Mouse (Mus musculus): ENCODE data around the gene Gnat1. TPM values are rescaled to one million over a fixed set of nuclear protein-coding genes. Genes with fewer than 3 reads are reported as not detected.

Gnat1 gene
- polyA plus RNA-seq, 1 experiment from 2014 or later: 1.3 TPM

GRCm38 (mm10) chr9:107633661-107634405 is 45.7 kb downstream of the Gnat1 start:
- Histone ChIP-seq H3K4me2 (replicated peaks) (peak overlapping the region; percentile 98), H3K27ac (peak overlapping the region; percentile 93), H3K9ac (peak overlapping the region; percentile 82), H3K4me1 (replicated peaks; ENCODE audit: control insufficient read depth, insufficient read depth, low read length) (peaks cover 59% of the 10 kb centered on the region), H3K4me3 (replicated peaks; ENCODE audit: low read length) (peak overlapping the region; percentile 69), H3K9me3 (ENCODE audit: control insufficient read depth, low read length) (no peaks in the 10 kb centered on the region), H3K36me3 (replicated peaks; ENCODE audit: control insufficient read depth, insufficient read depth) (no peaks in the 10 kb centered on the region), H3K27me3 (ENCODE audit: control insufficient read depth, insufficient read depth, low read length) (no peaks in the 10 kb centered on the region)
- no peak for ATAC-seq (ENCODE audit: low FRiP score)
- DNase-seq (ENCODE audit: low spot score): no peak
- WGBS: 0% methylated on average over 15 of the region's 15 CpGs

- H3K27me3 ChIP-seq (ENCODE audit: control insufficient read depth, insufficient read depth, low read length): no peaks in the 10 kb centered on the region
- peak overlapping the region; percentile 69 for H3K4me3 ChIP-seq (replicated peaks; ENCODE audit: low read length)
- peak overlapping the region; percentile 82 for H3K9ac ChIP-seq
- DNase-seq (ENCODE audit: low spot score) (peak; percentile 61), ATAC-seq (ENCODE audit: low FRiP score) (0 out of 2 replicates have a peak, but pooled peaks have one; percentile 4)
- peaks cover 66% of the 10 kb centered on the region for H3K4me1 ChIP-seq (replicated peaks; ENCODE audit: control insufficient read depth, insufficient read depth, low read length)
- H3K27ac ChIP-seq: peak overlapping the region; percentile 93
- no peaks in the 10 kb centered on the region for H3K36me3 ChIP-seq (replicated peaks; ENCODE audit: control insufficient read depth, insufficient read depth)
- H3K4me2 ChIP-seq (replicated peaks): peak overlapping the region; percentile 98
- H3K9me3 ChIP-seq (ENCODE audit: control insufficient read depth, low read length): no peaks in the 10 kb centered on the region
- under 1% methylated on average over 31 of the region's 33 CpGs for WGBS
These were observed 46.3 kb downstream of the Gnat1 start for GRCm38 (mm10) chr9:107633091-107633660.

- Histone ChIP-seq H3K4me2 (replicated peaks) (peak overlapping the region; percentile 98), H3K4me1 (replicated peaks; ENCODE audit: control insufficient read depth, insufficient read depth, low read length) (peaks cover 70% of the 10 kb centered on the region), H3K27ac (peak overlapping the region; percentile 93), H3K9ac (peak overlapping the region; percentile 82), H3K4me3 (replicated peaks; ENCODE audit: low read length) (peak overlapping the region; percentile 69), H3K27me3 (ENCODE audit: control insufficient read depth, insufficient read depth, low read length) (no peaks in the 10 kb centered on the region), H3K36me3 (replicated peaks; ENCODE audit: control insufficient read depth, insufficient read depth) (no peaks in the 10 kb centered on the region), H3K9me3 (ENCODE audit: control insufficient read depth, low read length) (no peaks in the 10 kb centered on the region)
- WGBS: 7% methylated on average over 6 of the region's 6 CpGs
- ATAC-seq (ENCODE audit: low FRiP score) (no peak), DNase-seq (ENCODE audit: low spot score) (peak; percentile 59)
These were observed 47.0 kb downstream of the Gnat1 start for GRCm38 (mm10) chr9:107632478-107632877.

- Histone ChIP-seq H3K27ac (peak overlapping the region; percentile 93), H3K9me3 (ENCODE audit: control insufficient read depth, low read length) (no peaks in the 10 kb centered on the region), H3K4me3 (replicated peaks; ENCODE audit: low read length) (peak overlapping the region; percentile 69), H3K4me1 (replicated peaks; ENCODE audit: control insufficient read depth, insufficient read depth, low read length) (peaks cover 70% of the 10 kb centered on the region), H3K4me2 (replicated peaks) (peak overlapping the region; percentile 98), H3K27me3 (ENCODE audit: control insufficient read depth, insufficient read depth, low read length) (no peaks in the 10 kb centered on the region), H3K36me3 (replicated peaks; ENCODE audit: control insufficient read depth, insufficient read depth) (no peaks in the 10 kb centered on the region), H3K9ac (peak overlapping the region; percentile 82)
- ATAC-seq (ENCODE audit: low FRiP score): no peak
- WGBS: 45% methylated on average over 8 of the region's 8 CpGs
- DNase-seq (ENCODE audit: low spot score): no peak
These were observed 47.7 kb downstream of the Gnat1 start for GRCm38 (mm10) chr9:107631861-107632260.

- Histone ChIP-seq H3K4me3 (replicated peaks; ENCODE audit: low read length) (no peak overlapping the region), H3K36me3 (replicated peaks; ENCODE audit: control insufficient read depth, insufficient read depth) (no peaks in the 10 kb centered on the region), H3K4me1 (replicated peaks; ENCODE audit: control insufficient read depth, insufficient read depth, low read length) (peaks cover 71% of the 10 kb centered on the region), H3K4me2 (replicated peaks) (peak overlapping the region; percentile 98), H3K9me3 (ENCODE audit: control insufficient read depth, low read length) (no peaks in the 10 kb centered on the region), H3K27ac (peak overlapping the region; percentile 93), H3K9ac (0 out of 2 replicates have a peak overlapping the region, but pooled peaks have one; percentile 82), H3K27me3 (ENCODE audit: control insufficient read depth, insufficient read depth, low read length) (no peaks in the 10 kb centered on the region)
- WGBS: 28% methylated on average over 9 of the region's 9 CpGs
- DNase-seq (ENCODE audit: low spot score) (no peak), ATAC-seq (ENCODE audit: low FRiP score) (no peak)
These were observed 48.1 kb downstream of the Gnat1 start for GRCm38 (mm10) chr9:107631311-107631826.

- 2% methylated on average over 4 of the region's 4 CpGs for WGBS
- peak overlapping the region; percentile 3; the same call in 1 of the 2 replicates for H3K4me3 ChIP-seq (replicated peaks; ENCODE audit: low read length)
- DNase-seq (ENCODE audit: low spot score): peak; percentile 54
- H3K4me1 ChIP-seq (replicated peaks; ENCODE audit: control insufficient read depth, insufficient read depth, low read length): peaks cover 70% of the 10 kb centered on the region
- H3K9me3 ChIP-seq (ENCODE audit: control insufficient read depth, low read length): no peaks in the 10 kb centered on the region
- ATAC-seq (ENCODE audit: low FRiP score): peak; percentile 31
- H3K36me3 ChIP-seq (replicated peaks; ENCODE audit: control insufficient read depth, insufficient read depth): no peaks in the 10 kb centered on the region
- peak overlapping the region; percentile 35 for H3K9ac ChIP-seq
- H3K4me2 ChIP-seq (replicated peaks): peak overlapping the region; percentile 98
- no peaks in the 10 kb centered on the region for H3K27me3 ChIP-seq (ENCODE audit: control insufficient read depth, insufficient read depth, low read length)
- peak overlapping the region; percentile 93 for H3K27ac ChIP-seq
These were observed 48.9 kb downstream of the Gnat1 start for GRCm38 (mm10) chr9:107630576-107630975.

- ATAC-seq (ENCODE audit: low FRiP score): peak; percentile 6
- Histone ChIP-seq H3K9me3 (ENCODE audit: control insufficient read depth, low read length) (no peaks in the 10 kb centered on the region), H3K4me3 (replicated peaks; ENCODE audit: low read length) (peak overlapping the region; percentile 3; the same call in 1 of the 2 replicates)
These were observed 49.5 kb downstream of the Gnat1 start for GRCm38 (mm10) chr9:107629901-107630425.

GRCm38 (mm10) chr9:107629411-107629730 is 50.1 kb downstream of the Gnat1 start:
- H3K36me3 ChIP-seq (replicated peaks; ENCODE audit: control insufficient read depth, insufficient read depth): peaks cover 9% of the 10 kb centered on the region; the same call in 1 of the 2 replicates
- DNase-seq (ENCODE audit: low spot score) (no peak), ATAC-seq (ENCODE audit: low FRiP score) (no peak)
- H3K4me3 ChIP-seq (replicated peaks; ENCODE audit: low read length): 0 out of 2 replicates have a peak overlapping the region, but pooled peaks have one; percentile 3
- 28% methylated on average over 4 of the region's 4 CpGs for WGBS
- H3K9me3 ChIP-seq (ENCODE audit: control insufficient read depth, low read length): no peaks in the 10 kb centered on the region
- no peaks in the 10 kb centered on the region for H3K27me3 ChIP-seq (ENCODE audit: control insufficient read depth, insufficient read depth, low read length)
- peak overlapping the region; percentile 93 for H3K27ac ChIP-seq
- H3K9ac ChIP-seq: peak overlapping the region; percentile 35
- H3K4me2 ChIP-seq (replicated peaks): peak overlapping the region; percentile 98
- peaks cover 73% of the 10 kb centered on the region for H3K4me1 ChIP-seq (replicated peaks; ENCODE audit: control insufficient read depth, insufficient read depth, low read length)

More at GRCm38 (mm10) chr9:107629901-107630425, 49.5 kb downstream of the Gnat1 start:
- Histone ChIP-seq H3K4me2 (replicated peaks) (peak overlapping the region; percentile 98), H3K9ac (peak overlapping the region; percentile 35), H3K27me3 (ENCODE audit: control insufficient read depth, insufficient read depth, low read length) (no peaks in the 10 kb centered on the region), H3K4me1 (replicated peaks; ENCODE audit: control insufficient read depth, insufficient read depth, low read length) (peaks cover 73% of the 10 kb centered on the region), H3K27ac (peak overlapping the region; percentile 93), H3K36me3 (replicated peaks; ENCODE audit: control insufficient read depth, insufficient read depth) (peaks cover 4% of the 10 kb centered on the region; the same call in 1 of the 2 replicates)
- peak; percentile 42 for DNase-seq (ENCODE audit: low spot score)
- WGBS: 6% methylated on average over 14 of the region's 14 CpGs
